Mouse (Mus musculus): ENCODE measurements at regions not wholly inside any gene's neighbourhood (a gene's known extent, or its start where the extent isn't known, plus 50 kb on each side); places are given as distances from the start of the nearest gene placed in this dataset.

- no peak for TF ChIP-seq CTCF (IDR thresholded peaks at IDR 0.05; ENCODE audit: extremely low read depth, insufficient read depth, insufficient read length, insufficient replicate concordance)
- TF ChIP-seq POLR2A (IDR thresholded peaks at IDR 0.05; ENCODE audit: low read depth, low read length): no peak
- Histone ChIP-seq H3K4me1 (ENCODE audit: control insufficient read depth, insufficient read depth, insufficient read length) (no peaks in the 10 kb centered on the region), H3K27me3 (ENCODE audit: control insufficient read depth, insufficient read depth, low read length) (no peaks in the 10 kb centered on the region), H3K4me3 (ENCODE audit: extremely low read depth, insufficient read depth, insufficient read length) (no peak overlapping the region), H3K36me3 (ENCODE audit: control insufficient read depth, insufficient read depth, low read length) (no peaks in the 10 kb centered on the region), H3K27ac (ENCODE audit: insufficient read depth, low read length) (no peak overlapping the region)
- WGBS: 60% methylated on average over 9 of the region's 9 CpGs
- no peak for DNase-seq (ENCODE audit: low read depth in 1 of 2, low spot score in 2 of 2)
These were observed 119.3 kb downstream of the Ttc8 start for GRCm38 (mm10) chr12:99039497-99040322.

GRCm38 (mm10) chr12:99041606-99042005, 121.2 kb downstream of the Ttc8 start:
- WGBS: 67% methylated on average over 4 of the region's 4 CpGs
- H3K27ac ChIP-seq (ENCODE audit: insufficient read depth, low read length): no peak overlapping the region
- H3K36me3 ChIP-seq (ENCODE audit: control insufficient read depth, insufficient read depth, low read length): no peaks in the 10 kb centered on the region
- no peaks in the 10 kb centered on the region for H3K27me3 ChIP-seq (ENCODE audit: control insufficient read depth, insufficient read depth, low read length)
- TF ChIP-seq CTCF (IDR thresholded peaks at IDR 0.05; ENCODE audit: extremely low read depth, insufficient read depth, insufficient read length, insufficient replicate concordance): no peak
- no peak for TF ChIP-seq POLR2A (IDR thresholded peaks at IDR 0.05; ENCODE audit: low read depth, low read length)
- H3K4me3 ChIP-seq (ENCODE audit: extremely low read depth, insufficient read depth, insufficient read length): no peak overlapping the region
- no peak for DNase-seq (ENCODE audit: low read depth in 1 of 2, low spot score in 2 of 2)
- H3K4me1 ChIP-seq (ENCODE audit: control insufficient read depth, insufficient read depth, insufficient read length): no peaks in the 10 kb centered on the region

- no peak overlapping the region for H3K4me3 ChIP-seq (ENCODE audit: extremely low read depth, insufficient read depth, insufficient read length)
- WGBS: 81% methylated on average over 16 of the region's 16 CpGs
- no peak for DNase-seq (ENCODE audit: low read depth in 1 of 2, low spot score in 2 of 2)
- no peaks in the 10 kb centered on the region for H3K4me1 ChIP-seq (ENCODE audit: control insufficient read depth, insufficient read depth, insufficient read length)
- TF ChIP-seq CTCF (IDR thresholded peaks at IDR 0.05; ENCODE audit: extremely low read depth, insufficient read depth, insufficient read length, insufficient replicate concordance): no peak
- TF ChIP-seq POLR2A (IDR thresholded peaks at IDR 0.05; ENCODE audit: low read depth, low read length): no peak
- no peak overlapping the region for H3K27ac ChIP-seq (ENCODE audit: insufficient read depth, low read length)
- H3K36me3 ChIP-seq (ENCODE audit: control insufficient read depth, insufficient read depth, low read length): no peaks in the 10 kb centered on the region
- H3K27me3 ChIP-seq (ENCODE audit: control insufficient read depth, insufficient read depth, low read length): no peaks in the 10 kb centered on the region
These were observed 122.8 kb downstream of the Ttc8 start for GRCm38 (mm10) chr12:99042918-99043862.

GRCm38 (mm10) chr12:99044477-99044876, 124.1 kb downstream of the Ttc8 start:
- H3K27me3 ChIP-seq (ENCODE audit: control insufficient read depth, insufficient read depth, low read length): no peaks in the 10 kb centered on the region
- TF ChIP-seq POLR2A (IDR thresholded peaks at IDR 0.05; ENCODE audit: low read depth, low read length) (no peak), CTCF (IDR thresholded peaks at IDR 0.05; ENCODE audit: extremely low read depth, insufficient read depth, insufficient read length, insufficient replicate concordance) (no peak)
- no peaks in the 10 kb centered on the region for H3K36me3 ChIP-seq (ENCODE audit: control insufficient read depth, insufficient read depth, low read length)
- no peak for DNase-seq (ENCODE audit: low read depth in 1 of 2, low spot score in 2 of 2)
- H3K27ac ChIP-seq (ENCODE audit: insufficient read depth, low read length): no peak overlapping the region
- H3K4me1 ChIP-seq (ENCODE audit: control insufficient read depth, insufficient read depth, insufficient read length): no peaks in the 10 kb centered on the region
- 73% methylated on average over 5 of the region's 5 CpGs for WGBS
- no peak overlapping the region for H3K4me3 ChIP-seq (ENCODE audit: extremely low read depth, insufficient read depth, insufficient read length)

- no peak for DNase-seq (ENCODE audit: low read depth in 1 of 2, low spot score in 2 of 2)
- TF ChIP-seq CTCF (IDR thresholded peaks at IDR 0.05; ENCODE audit: extremely low read depth, insufficient read depth, insufficient read length, insufficient replicate concordance): no peak
- TF ChIP-seq POLR2A (IDR thresholded peaks at IDR 0.05; ENCODE audit: low read depth, low read length): no peak
- no peak overlapping the region for H3K27ac ChIP-seq (ENCODE audit: insufficient read depth, low read length)
- no peaks in the 10 kb centered on the region for H3K36me3 ChIP-seq (ENCODE audit: control insufficient read depth, insufficient read depth, low read length)
- no peaks in the 10 kb centered on the region for H3K4me1 ChIP-seq (ENCODE audit: control insufficient read depth, insufficient read depth, insufficient read length)
- 77% methylated on average over 2 of the region's 2 CpGs for WGBS
- no peaks in the 10 kb centered on the region for H3K27me3 ChIP-seq (ENCODE audit: control insufficient read depth, insufficient read depth, low read length)
- H3K4me3 ChIP-seq (ENCODE audit: extremely low read depth, insufficient read depth, insufficient read length): no peak overlapping the region
These were observed 130.1 kb downstream of the Ttc8 start for GRCm38 (mm10) chr12:99050426-99050825.

- Histone ChIP-seq H3K4me1 (ENCODE audit: control insufficient read depth, insufficient read depth, insufficient read length) (no peaks in the 10 kb centered on the region), H3K4me3 (ENCODE audit: extremely low read depth, insufficient read depth, insufficient read length) (no peak overlapping the region), H3K27ac (ENCODE audit: insufficient read depth, low read length) (no peak overlapping the region), H3K27me3 (ENCODE audit: control insufficient read depth, insufficient read depth, low read length) (no peaks in the 10 kb centered on the region), H3K36me3 (ENCODE audit: control insufficient read depth, insufficient read depth, low read length) (no peaks in the 10 kb centered on the region)
- no peak for DNase-seq (ENCODE audit: low read depth in 1 of 2, low spot score in 2 of 2)
- 91% methylated on average over 7 of the region's 7 CpGs for WGBS
- TF ChIP-seq POLR2A (IDR thresholded peaks at IDR 0.05; ENCODE audit: low read depth, low read length): no peak
- TF ChIP-seq CTCF (IDR thresholded peaks at IDR 0.05; ENCODE audit: extremely low read depth, insufficient read depth, insufficient read length, insufficient replicate concordance): no peak
These were observed 132.2 kb downstream of the Ttc8 start for GRCm38 (mm10) chr12:99052599-99052998.
